Mouse (Mus musculus) forebrain, postnatal 0 days (tissue): ENCODE measurements around the gene Snx22. TPM values are rescaled to one million over a fixed set of nuclear protein-coding genes. Genes with fewer than 3 reads are reported as not detected.

ENCODE experiments used
- ATAC-seq: fragments of 200-750 bp; cut with Nextera tagmentation; 2 replicates; pipeline ENCODE4 v1.8.0; 2017; ENCODE audit warnings: mild to moderate bottlenecking, moderate library complexity
- DNase-seq: peaks from one replicate; pipeline ENCODE4 v3.0.0-alpha.2; 2015
- H3K27ac ChIP-seq: fragments of 300-500 bp; sonication (generic); 2 replicates; pipeline ENCODE4 v1.5.1; 2014; ENCODE audit warnings: low read depth, mild to moderate bottlenecking, antibody characterized with exemption, low read length, moderate library complexity, mixed read lengths
- H3K27me3 ChIP-seq: fragments of 300-500 bp; sonication (generic); 2 replicates; pipeline ENCODE4 v1.6.1; 2014; ENCODE audit warnings: mild to moderate bottlenecking, low read length, mixed read lengths; ENCODE audit not compliant: insufficient read depth
- H3K36me3 ChIP-seq: fragments of 300-500 bp; sonication (generic); 2 replicates; pipeline ENCODE4 v1.6.1; 2014; ENCODE audit warnings: mild to moderate bottlenecking, moderate library complexity; ENCODE audit not compliant: insufficient read depth
- H3K4me1 ChIP-seq: fragments of 300-500 bp; sonication (generic); 2 replicates; pipeline ENCODE4 v1.6.1; 2014; ENCODE audit warnings: antibody characterized with exemption; ENCODE audit not compliant: insufficient read depth
- H3K4me2 ChIP-seq: fragments of 300-500 bp; sonication (generic); 2 replicates; pipeline ENCODE4 v1.6.1; 2014; ENCODE audit warnings: low read depth, mild to moderate bottlenecking, moderate library complexity
- H3K4me3 ChIP-seq: fragments of 300-500 bp; sonication (generic); 2 replicates; pipeline ENCODE4 v1.5.1; 2014; ENCODE audit warnings: low read depth, low read length, mixed read lengths
- H3K9ac ChIP-seq: fragments of 300-500 bp; sonication (generic); 2 replicates; pipeline ENCODE4 v1.6.1; 2014; ENCODE audit warnings: mild to moderate bottlenecking
- H3K9me3 ChIP-seq: fragments of 300-500 bp; sonication (generic); 2 replicates; pipeline ENCODE4 v1.6.1; 2016; ENCODE audit warnings: low read length
- CTCF ChIP-seq: sonication (generic); IDR thresholded peaks from 2 replicates; pipeline ENCODE4 v1.5.1; 2016; ENCODE audit warnings: antibody characterized with exemption, control low read depth, low read depth
- WGBS: fragments of 180-500 bp; shearing (Covaris S2); extraction: QIAGEN DNeasy Blood & Tissue Kit; methylation state at CpG from one replicate; pipeline ENCODE4 v1.1.7; 2014; 5-methylcytosine and 5-hydroxymethylcytosine counted together
- polyA plus RNA-seq: library from polyadenylated mRNA; unstranded; fragments of >200 nt; fragmentation: Nextera tagmentation; extraction: Ambion mirVana; gene quantifications from 2 replicates; pipeline ENCODE4 v1.2.1, GENCODE M21; 2015
- total RNA-seq: library from RNA; depleted of rRNA; stranded (reverse); fragments of >200 nt; gene quantifications from 2 replicates; pipeline ENCODE4 v1.2.3, GENCODE M21; 2014

The Snx22 gene
- total and polyA plus RNA-seq, 2 experiments from 2014 or later, result 4.0 to 7.3 TPM

GRCm38 (mm10) chr9:66049931-66050601 is 19.5 kb downstream of the Snx22 start:
- WGBS, result 75% methylated on average over 6 of the region's 6 CpGs
- no peaks in the 10 kb centered on the region for H3K27me3 ChIP-seq
- no peak for ATAC-seq
- TF ChIP-seq CTCF, result no peak
- H3K9ac ChIP-seq, result no peak overlapping the region
- H3K4me2 ChIP-seq, result no peak overlapping the region
- H3K27ac ChIP-seq, result no peak overlapping the region
- no peaks in the 10 kb centered on the region for H3K4me1 ChIP-seq
- DNase-seq, result no peak
- no peak overlapping the region for H3K4me3 ChIP-seq
- no peaks in the 10 kb centered on the region for H3K9me3 ChIP-seq
- H3K36me3 ChIP-seq, result no peaks in the 10 kb centered on the region

- over 99% methylated on average over 3 of the region's 3 CpGs for WGBS
- no peak for ATAC-seq
- Histone ChIP-seq H3K9me3 (no peaks in the 10 kb centered on the region), H3K27me3 (no peaks in the 10 kb centered on the region), H3K36me3 (peaks cover 26% of the 10 kb centered on the region), H3K4me2 (no peak overlapping the region), H3K4me3 (no peak overlapping the region), H3K4me1 (no peaks in the 10 kb centered on the region), H3K27ac (no peak overlapping the region), H3K9ac (no peak overlapping the region)
- TF ChIP-seq CTCF, result no peak
- no peak for DNase-seq
Measured at GRCm38 (mm10) chr9:66043241-66043640, 26.3 kb downstream of the Snx22 start.

GRCm38 (mm10) chr9:66042331-66042730 is 27.2 kb downstream of the Snx22 start:
- Histone ChIP-seq H3K27me3 (no peaks in the 10 kb centered on the region), H3K9me3 (no peaks in the 10 kb centered on the region), H3K4me1 (no peaks in the 10 kb centered on the region), H3K36me3 (peaks cover 29% of the 10 kb centered on the region), H3K9ac (no peak overlapping the region), H3K4me3 (no peak overlapping the region), H3K4me2 (no peak overlapping the region), H3K27ac (no peak overlapping the region)
- ATAC-seq, result no peak
- no peak for DNase-seq
- TF ChIP-seq CTCF, result no peak
- WGBS, result 89% methylated on average over 4 of the region's 4 CpGs

GRCm38 (mm10) chr9:66040801-66041200 is 28.7 kb downstream of the Snx22 start:
- Histone ChIP-seq H3K9me3 (no peaks in the 10 kb centered on the region), H3K9ac (no peak overlapping the region), H3K4me3 (no peak overlapping the region), H3K4me2 (no peak overlapping the region), H3K36me3 (peaks cover 34% of the 10 kb centered on the region), H3K4me1 (no peaks in the 10 kb centered on the region), H3K27me3 (no peaks in the 10 kb centered on the region), H3K27ac (no peak overlapping the region)
- no peak for ATAC-seq
- no peak for TF ChIP-seq CTCF
- WGBS, result 79% methylated on average over 3 of the region's 3 CpGs
- DNase-seq, result no peak

GRCm38 (mm10) chr9:66039290-66039689 is 30.2 kb downstream of the Snx22 start:
- no peak overlapping the region for H3K9ac ChIP-seq
- H3K27me3 ChIP-seq, result no peaks in the 10 kb centered on the region
- no peak for ATAC-seq
- 87% methylated on average over 4 of the region's 4 CpGs for WGBS
- no peak for DNase-seq
- no peaks in the 10 kb centered on the region for H3K4me1 ChIP-seq
- no peaks in the 10 kb centered on the region for H3K9me3 ChIP-seq
- TF ChIP-seq CTCF, result no peak
- H3K4me2 ChIP-seq, result no peak overlapping the region
- H3K36me3 ChIP-seq, result peaks cover 39% of the 10 kb centered on the region
- no peak overlapping the region for H3K27ac ChIP-seq
- no peak overlapping the region for H3K4me3 ChIP-seq

GRCm38 (mm10) chr9:66038581-66038980 is 30.9 kb downstream of the Snx22 start:
- TF ChIP-seq CTCF, result no peak
- no peaks in the 10 kb centered on the region for H3K27me3 ChIP-seq
- DNase-seq (no peak), ATAC-seq (no peak)
- no peaks in the 10 kb centered on the region for H3K4me1 ChIP-seq
- no peak overlapping the region for H3K27ac ChIP-seq
- WGBS, result 96% methylated on average over 4 of the region's 4 CpGs
- H3K36me3 ChIP-seq, result peaks cover 39% of the 10 kb centered on the region
- H3K4me3 ChIP-seq, result no peak overlapping the region
- H3K9ac ChIP-seq, result no peak overlapping the region
- H3K9me3 ChIP-seq, result no peaks in the 10 kb centered on the region
- H3K4me2 ChIP-seq, result no peak overlapping the region

- TF ChIP-seq CTCF, result no peak
Measured at GRCm38 (mm10) chr9:66038082-66038481, 31.4 kb downstream of the Snx22 start.

More at GRCm38 (mm10) chr9:66038082-66038481, 31.4 kb downstream of the Snx22 start:
- Histone ChIP-seq H3K4me1 (no peaks in the 10 kb centered on the region), H3K36me3 (peaks cover 39% of the 10 kb centered on the region), H3K9ac (no peak overlapping the region), H3K27me3 (no peaks in the 10 kb centered on the region), H3K9me3 (no peaks in the 10 kb centered on the region), H3K4me2 (no peak overlapping the region), H3K27ac (no peak overlapping the region), H3K4me3 (no peak overlapping the region)
- no peak for DNase-seq
- WGBS, result 89% methylated on average over 4 of the region's 4 CpGs
- no peak for ATAC-seq
